Mouse (Mus musculus): ENCODE data around the gene Fbxw27. TPM values are rescaled to one million over a fixed set of nuclear protein-coding genes. Genes with fewer than 3 reads are reported as not detected.
"Not testable (repeated sequence)": the region's sequence is repeated elsewhere in the genome, so short reads cannot be mapped to it uniquely, and the experiment has no call there.

Fbxw27 gene
- polyA plus RNA-seq, 1 experiment from 2014 or later: not detected

GRCm38 (mm10) chr9:109806695-109807293, 16.3 kb upstream of the Fbxw27 start:
- Histone ChIP-seq H3K9me3 (replicated peaks; ENCODE audit: control insufficient read depth, low read length) (no peaks in the 10 kb centered on the region), H3K9ac (ENCODE audit: low read length) (no peak overlapping the region), H3K36me3 (ENCODE audit: control insufficient read depth, insufficient read depth, low read length) (no peaks in the 10 kb centered on the region), H3K4me2 (ENCODE audit: low read depth, low read length) (no peak overlapping the region), H3K27ac (ENCODE audit: low read length) (no peak overlapping the region), H3K27me3 (ENCODE audit: control insufficient read depth, insufficient read depth, low read length) (no peaks in the 10 kb centered on the region), H3K4me3 (replicated peaks; ENCODE audit: low read length) (no peak overlapping the region), H3K4me1 (ENCODE audit: control insufficient read depth, insufficient read depth, low read length) (no peaks in the 10 kb centered on the region)
- WGBS: 65% methylated on average over 2 of the region's 2 CpGs
- ATAC-seq (ENCODE audit: insufficient read depth, low FRiP score): no peak

- ATAC-seq (ENCODE audit: insufficient read depth, low FRiP score): no peak
- WGBS: 40% methylated on average over 1 of the region's 1 CpGs
- no peak overlapping the region for H3K27ac ChIP-seq (ENCODE audit: low read length)
Observed at GRCm38 (mm10) chr9:109806260-109806659, 15.8 kb upstream of the Fbxw27 start.

GRCm38 (mm10) chr9:109805596-109805995, 15.1 kb upstream of the Fbxw27 start:
- H3K9me3 ChIP-seq (replicated peaks; ENCODE audit: control insufficient read depth, low read length): not testable (repeated sequence)
- 67% methylated on average over 2 of the region's 2 CpGs for WGBS

More at GRCm38 (mm10) chr9:109806260-109806659, 15.8 kb upstream of the Fbxw27 start:
- no peaks in the 10 kb centered on the region for H3K36me3 ChIP-seq (ENCODE audit: control insufficient read depth, insufficient read depth, low read length)
- no peaks in the 10 kb centered on the region for H3K9me3 ChIP-seq (replicated peaks; ENCODE audit: control insufficient read depth, low read length)
- H3K4me3 ChIP-seq (replicated peaks; ENCODE audit: low read length): no peak overlapping the region
- no peak overlapping the region for H3K4me2 ChIP-seq (ENCODE audit: low read depth, low read length)
- H3K4me1 ChIP-seq (ENCODE audit: control insufficient read depth, insufficient read depth, low read length): no peaks in the 10 kb centered on the region
- no peaks in the 10 kb centered on the region for H3K27me3 ChIP-seq (ENCODE audit: control insufficient read depth, insufficient read depth, low read length)
- no peak overlapping the region for H3K9ac ChIP-seq (ENCODE audit: low read length)

GRCm38 (mm10) chr9:109798051-109798450, 7.6 kb upstream of the Fbxw27 start:
- WGBS: 87% methylated on average over 1 of the region's 1 CpGs
- H3K27me3 ChIP-seq (ENCODE audit: control insufficient read depth, insufficient read depth, low read length): no peaks in the 10 kb centered on the region
- no peak for ATAC-seq (ENCODE audit: insufficient read depth, low FRiP score)
- no peak overlapping the region for H3K4me3 ChIP-seq (replicated peaks; ENCODE audit: low read length)
- no peak overlapping the region for H3K9ac ChIP-seq (ENCODE audit: low read length)
- no peak overlapping the region for H3K27ac ChIP-seq (ENCODE audit: low read length)
- H3K36me3 ChIP-seq (ENCODE audit: control insufficient read depth, insufficient read depth, low read length): no peaks in the 10 kb centered on the region
- no peaks in the 10 kb centered on the region for H3K9me3 ChIP-seq (replicated peaks; ENCODE audit: control insufficient read depth, low read length)
- no peaks in the 10 kb centered on the region for H3K4me1 ChIP-seq (ENCODE audit: control insufficient read depth, insufficient read depth, low read length)
- H3K4me2 ChIP-seq (ENCODE audit: low read depth, low read length): no peak overlapping the region

More at GRCm38 (mm10) chr9:109805596-109805995, 15.1 kb upstream of the Fbxw27 start:
- not testable (repeated sequence) for ATAC-seq (ENCODE audit: insufficient read depth, low FRiP score); H3K27me3 ChIP-seq (ENCODE audit: control insufficient read depth, insufficient read depth, low read length); H3K4me1 ChIP-seq (ENCODE audit: control insufficient read depth, insufficient read depth, low read length); H3K9ac ChIP-seq (ENCODE audit: low read length); H3K4me3 ChIP-seq (replicated peaks; ENCODE audit: low read length); H3K36me3 ChIP-seq (ENCODE audit: control insufficient read depth, insufficient read depth, low read length); H3K4me2 ChIP-seq (ENCODE audit: low read depth, low read length); H3K27ac ChIP-seq (ENCODE audit: low read length)

GRCm38 (mm10) chr9:109795811-109796210, 5.3 kb upstream of the Fbxw27 start:
- Histone ChIP-seq H3K4me3 (replicated peaks; ENCODE audit: low read length) (no peak overlapping the region), H3K27ac (ENCODE audit: low read length) (no peak overlapping the region), H3K27me3 (ENCODE audit: control insufficient read depth, insufficient read depth, low read length) (no peaks in the 10 kb centered on the region), H3K9me3 (replicated peaks; ENCODE audit: control insufficient read depth, low read length) (no peaks in the 10 kb centered on the region), H3K4me1 (ENCODE audit: control insufficient read depth, insufficient read depth, low read length) (no peaks in the 10 kb centered on the region), H3K9ac (ENCODE audit: low read length) (no peak overlapping the region), H3K4me2 (ENCODE audit: low read depth, low read length) (no peak overlapping the region), H3K36me3 (ENCODE audit: control insufficient read depth, insufficient read depth, low read length) (no peaks in the 10 kb centered on the region)
- 72% methylated on average over 2 of the region's 2 CpGs for WGBS
- no peak for ATAC-seq (ENCODE audit: insufficient read depth, low FRiP score)

- ATAC-seq (ENCODE audit: insufficient read depth, low FRiP score): no peak
- no peaks in the 10 kb centered on the region for H3K27me3 ChIP-seq (ENCODE audit: control insufficient read depth, insufficient read depth, low read length)
- no peaks in the 10 kb centered on the region for H3K9me3 ChIP-seq (replicated peaks; ENCODE audit: control insufficient read depth, low read length)
- no peak overlapping the region for H3K27ac ChIP-seq (ENCODE audit: low read length)
- H3K4me2 ChIP-seq (ENCODE audit: low read depth, low read length): no peak overlapping the region
- no peaks in the 10 kb centered on the region for H3K36me3 ChIP-seq (ENCODE audit: control insufficient read depth, insufficient read depth, low read length)
- 71% methylated on average over 2 of the region's 2 CpGs for WGBS
- no peak overlapping the region for H3K9ac ChIP-seq (ENCODE audit: low read length)
- no peaks in the 10 kb centered on the region for H3K4me1 ChIP-seq (ENCODE audit: control insufficient read depth, insufficient read depth, low read length)
- no peak overlapping the region for H3K4me3 ChIP-seq (replicated peaks; ENCODE audit: low read length)
Observed at GRCm38 (mm10) chr9:109795221-109795620, 4.8 kb upstream of the Fbxw27 start.

GRCm38 (mm10) chr9:109766841-109767240, 23.6 kb downstream of the Fbxw27 start:
- not testable (repeated sequence) for H3K27ac ChIP-seq (ENCODE audit: low read length); H3K9ac ChIP-seq (ENCODE audit: low read length); H3K27me3 ChIP-seq (ENCODE audit: control insufficient read depth, insufficient read depth, low read length); H3K4me3 ChIP-seq (replicated peaks; ENCODE audit: low read length); H3K9me3 ChIP-seq (replicated peaks; ENCODE audit: control insufficient read depth, low read length); H3K4me1 ChIP-seq (ENCODE audit: control insufficient read depth, insufficient read depth, low read length); ATAC-seq (ENCODE audit: insufficient read depth, low FRiP score); H3K36me3 ChIP-seq (ENCODE audit: control insufficient read depth, insufficient read depth, low read length); H3K4me2 ChIP-seq (ENCODE audit: low read depth, low read length)
- WGBS: 70% methylated on average over 1 of the region's 1 CpGs

GRCm38 (mm10) chr9:109745989-109746388, 44.5 kb downstream of the Fbxw27 start, which contains the start of gene Fbxw26:
Gene Fbxw26, minus strand, starts transcription at chr9:109746089.
- whole genome bisulfite sequencing: 86% methylated on average over 3 of the region's 3 CpGs
- H3K4me2 ChIP-seq (ENCODE audit: low read depth, low read length); H3K9ac ChIP-seq (ENCODE audit: low read length); H3K9me3 ChIP-seq (replicated peaks; ENCODE audit: control insufficient read depth, low read length); H3K4me3 ChIP-seq (replicated peaks; ENCODE audit: low read length); ATAC-seq (ENCODE audit: insufficient read depth, low FRiP score); H3K27me3 ChIP-seq (ENCODE audit: control insufficient read depth, insufficient read depth, low read length); H3K27ac ChIP-seq (ENCODE audit: low read length); H3K36me3 ChIP-seq (ENCODE audit: control insufficient read depth, insufficient read depth, low read length); H3K4me1 ChIP-seq (ENCODE audit: control insufficient read depth, insufficient read depth, low read length): not testable (repeated sequence)

Measured in stomach, embryonic 16.5 days (tissue).